Mouse (Mus musculus) forebrain, embryonic 16.5 days (tissue): ENCODE results near the gene Mmgt2. TPM values are rescaled to one million over a fixed set of nuclear protein-coding genes. Genes with fewer than 3 reads are reported as not detected.

Source experiments
- ATAC-seq: fragments of 200-750 bp; cut with Nextera tagmentation; 2 replicates; pipeline ENCODE4 v1.8.0; 2017; ENCODE audit warnings: mild to moderate bottlenecking, moderate library complexity
- H3K27ac ChIP-seq: fragments of 300-500 bp; sonication (generic); 2 replicates; pipeline ENCODE4 v1.5.1; 2014; ENCODE audit warnings: low read length, control low read depth
- H3K27me3 ChIP-seq: fragments of 300-500 bp; sonication (generic); replicated peaks from 2 replicates; pipeline ENCODE4 v1.6.1; 2014; ENCODE audit warnings: low read length; ENCODE audit not compliant: control insufficient read depth, insufficient read depth
- H3K36me3 ChIP-seq: fragments of 300-500 bp; sonication (generic); 2 replicates; pipeline ENCODE4 v1.6.1; 2014; ENCODE audit not compliant: control insufficient read depth, insufficient read depth
- H3K4me1 ChIP-seq: fragments of 300-500 bp; sonication (generic); replicated peaks from 2 replicates; pipeline ENCODE4 v1.6.1; 2014; ENCODE audit warnings: low read length; ENCODE audit not compliant: control insufficient read depth, insufficient read depth
- H3K4me2 ChIP-seq: fragments of 300-500 bp; sonication (generic); 2 replicates; pipeline ENCODE4 v1.6.1; 2014; ENCODE audit warnings: mild to moderate bottlenecking, low read length, control low read depth
- H3K4me3 ChIP-seq: fragments of 300-500 bp; sonication (generic); replicated peaks from 2 replicates; pipeline ENCODE4 v1.5.1; 2014; ENCODE audit warnings: mild to moderate bottlenecking, low read length, control low read depth
- H3K9ac ChIP-seq: fragments of 300-500 bp; sonication (generic); replicated peaks from 2 replicates; pipeline ENCODE4 v1.6.1; 2014; ENCODE audit warnings: low read depth, low read length, control low read depth
- H3K9me3 ChIP-seq: fragments of 300-500 bp; sonication (generic); 2 replicates; pipeline ENCODE4 v1.6.1; 2016; ENCODE audit warnings: low read length; ENCODE audit not compliant: control insufficient read depth
- WGBS: fragments of 180-500 bp; shearing (Covaris S2); extraction: QIAGEN DNeasy Blood & Tissue Kit; methylation state at CpG from one replicate; pipeline ENCODE4 v1.1.7; 2014; 5-methylcytosine and 5-hydroxymethylcytosine counted together
- polyA plus RNA-seq: library from polyadenylated mRNA; unstranded; fragments of >200 nt; fragmentation: Nextera tagmentation; extraction: Ambion mirVana; gene quantifications from 2 replicates; pipeline ENCODE4 v1.2.1, GENCODE M21; 2015

Mmgt2 gene
- polyA plus RNA-seq, 1 experiment from 2014 or later, result 28.5 TPM

DNA sequence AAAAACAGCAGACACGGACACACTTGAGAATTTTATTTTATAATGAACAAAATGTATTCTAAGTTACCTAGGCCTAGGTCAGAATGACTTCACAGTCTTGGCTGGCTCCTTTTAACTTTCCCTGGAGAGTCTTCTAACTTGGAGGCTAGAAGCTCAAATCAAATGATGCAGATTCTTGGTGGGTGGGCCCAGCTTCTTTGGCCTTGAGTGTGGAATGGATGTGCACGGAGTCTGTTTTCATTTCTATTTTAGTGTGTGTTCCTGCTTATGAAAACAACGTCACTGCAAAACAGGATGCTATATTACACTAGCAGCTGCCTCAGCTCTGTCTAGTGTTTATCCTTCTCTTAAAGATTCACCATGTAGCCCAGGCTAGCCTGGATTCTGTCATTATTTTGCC, 13.1 kb upstream of the Mmgt2 start:
- Histone ChIP-seq H3K9me3 (no peaks in the 10 kb centered on the region), H3K9ac (no peak overlapping the region), H3K27me3 (no peaks in the 10 kb centered on the region), H3K4me3 (no peak overlapping the region), H3K27ac (no peak overlapping the region), H3K4me2 (no peak overlapping the region), H3K36me3 (no peaks in the 10 kb centered on the region), H3K4me1 (peaks cover 12% of the 10 kb centered on the region)
- no peak for ATAC-seq
- 81% methylated on average over 3 of the region's 3 CpGs for WGBS

DNA sequence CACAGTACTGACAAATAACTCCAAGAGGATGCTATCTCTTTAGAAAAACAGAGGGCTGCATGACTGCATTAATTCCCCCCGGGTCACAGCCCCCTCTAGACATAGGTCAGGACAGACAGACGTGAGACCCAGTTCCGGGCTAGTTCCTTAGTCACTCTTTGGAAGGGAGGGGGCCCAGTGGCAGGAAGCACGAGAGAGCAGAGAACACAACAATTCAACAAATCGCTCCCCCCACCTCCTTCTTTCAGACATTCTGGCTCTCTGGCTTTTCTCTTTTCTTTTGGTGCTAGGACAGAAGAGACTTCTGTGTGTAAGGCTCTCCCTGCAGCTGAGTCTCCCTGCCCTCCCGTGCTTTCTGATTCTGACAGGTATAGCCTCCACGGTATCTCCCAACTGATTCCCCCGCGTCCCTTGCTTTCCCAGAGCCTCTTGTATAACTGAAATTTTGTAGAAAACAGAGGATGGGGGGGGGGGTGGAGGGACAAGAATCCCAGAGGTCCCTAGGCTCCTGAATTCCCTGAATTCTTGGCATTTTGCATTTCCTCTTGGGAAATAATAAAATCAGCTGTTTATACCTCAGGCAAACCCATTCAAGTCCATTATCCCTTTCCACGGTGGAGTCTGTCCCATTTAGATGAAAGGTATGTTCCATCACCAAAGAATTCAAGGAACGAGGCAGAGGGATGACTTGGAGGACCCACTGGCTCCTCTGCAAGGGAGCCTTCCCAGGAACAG, 12.2 kb upstream of the Mmgt2 start:
- Histone ChIP-seq H3K4me3 (no peak overlapping the region), H3K9me3 (no peaks in the 10 kb centered on the region), H3K27me3 (no peaks in the 10 kb centered on the region), H3K4me2 (no peak overlapping the region), H3K9ac (no peak overlapping the region), H3K36me3 (no peaks in the 10 kb centered on the region), H3K27ac (no peak overlapping the region), H3K4me1 (peaks cover 3% of the 10 kb centered on the region; the same call in 1 of the 2 replicates)
- ATAC-seq, result no peak
- 65% methylated on average over 11 of the region's 11 CpGs for WGBS

DNA sequence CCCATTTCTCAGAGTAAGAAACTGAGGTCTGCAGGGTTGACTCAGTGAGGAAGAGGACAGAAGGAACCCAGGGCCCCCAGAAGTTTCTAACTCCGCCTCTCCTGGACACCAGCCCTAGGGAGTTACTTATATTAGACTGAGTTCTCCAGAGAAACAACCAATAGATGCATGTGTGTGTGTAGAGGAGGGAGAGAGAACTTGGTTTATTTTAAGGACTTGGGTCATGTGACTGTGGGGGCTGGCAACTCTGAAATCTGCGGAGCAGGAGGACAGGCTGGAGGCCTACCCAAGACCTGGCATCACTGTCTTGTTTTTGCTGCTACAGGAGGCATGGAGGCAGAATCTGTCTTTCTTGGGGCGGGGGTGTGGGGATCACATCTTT, 11.6 kb upstream of the Mmgt2 start:
- Histone ChIP-seq H3K4me2 (no peak overlapping the region), H3K27ac (no peak overlapping the region), H3K9me3 (no peaks in the 10 kb centered on the region), H3K4me3 (no peak overlapping the region), H3K4me1 (0 out of 2 replicates have a peak, but pooled peaks cover 2% of the 10 kb centered on the region), H3K27me3 (no peaks in the 10 kb centered on the region), H3K36me3 (no peaks in the 10 kb centered on the region), H3K9ac (no peak overlapping the region)
- no peak for ATAC-seq
- WGBS, result 83% methylated on average over 3 of the region's 3 CpGs

DNA sequence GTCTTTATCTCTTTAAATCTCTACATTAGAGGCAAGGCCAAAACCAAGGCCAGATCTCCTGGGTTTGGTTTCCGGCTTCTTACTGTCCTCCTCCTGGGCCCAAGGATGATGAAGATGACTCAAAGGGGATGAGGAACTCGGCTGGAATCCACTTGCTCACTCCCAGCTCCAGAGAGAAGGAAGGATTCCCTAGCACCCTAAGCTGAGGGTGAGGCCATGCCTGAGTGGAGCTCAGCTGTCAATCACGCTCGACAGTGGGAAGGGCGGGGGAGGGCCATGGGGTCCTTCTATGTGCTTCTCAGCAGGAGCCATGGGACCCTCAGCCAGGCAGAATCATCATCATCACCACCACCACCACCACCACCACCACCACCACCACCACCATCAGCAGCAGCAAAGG, 11.1 kb upstream of the Mmgt2 start:
- 84% methylated on average over 5 of the region's 5 CpGs for WGBS
- no peak overlapping the region for H3K4me3 ChIP-seq
- peaks cover 4% of the 10 kb centered on the region; the same call in 1 of the 2 replicates for H3K4me1 ChIP-seq
- no peaks in the 10 kb centered on the region for H3K36me3 ChIP-seq
- no peak for ATAC-seq
- H3K9me3 ChIP-seq, result no peaks in the 10 kb centered on the region
- H3K27me3 ChIP-seq, result no peaks in the 10 kb centered on the region
- no peak overlapping the region for H3K4me2 ChIP-seq
- H3K27ac ChIP-seq, result no peak overlapping the region
- no peak overlapping the region for H3K9ac ChIP-seq

DNA sequence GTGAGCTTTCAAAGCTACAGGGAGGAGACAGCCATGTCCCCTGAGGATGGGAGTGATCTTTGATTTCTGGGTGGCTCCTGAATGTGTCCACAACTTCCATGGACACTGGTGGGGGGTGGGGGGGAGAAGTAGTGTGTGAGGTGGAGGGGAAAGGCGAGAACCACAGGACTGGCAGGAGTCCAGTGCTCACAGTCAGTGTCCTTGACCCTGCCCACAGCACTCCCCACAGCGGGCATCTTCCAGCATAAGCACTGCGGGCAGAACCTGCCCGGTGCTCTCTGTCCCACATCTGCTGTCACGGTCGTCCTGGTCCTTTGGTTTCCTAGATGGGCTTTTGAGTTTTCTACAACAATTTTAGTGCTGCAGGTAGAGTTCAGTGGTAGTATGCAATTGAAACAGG, 10.7 kb upstream of the Mmgt2 start:
- Histone ChIP-seq H3K27ac (no peak overlapping the region), H3K36me3 (no peaks in the 10 kb centered on the region), H3K4me3 (no peak overlapping the region), H3K4me1 (peaks cover 6% of the 10 kb centered on the region; the same call in 1 of the 2 replicates), H3K4me2 (no peak overlapping the region), H3K9me3 (no peaks in the 10 kb centered on the region), H3K27me3 (no peaks in the 10 kb centered on the region), H3K9ac (no peak overlapping the region)
- ATAC-seq, result no peak
- WGBS, result 83% methylated on average over 6 of the region's 6 CpGs

- Histone ChIP-seq H3K9me3 (no peaks in the 10 kb centered on the region), H3K4me3 (no peak overlapping the region), H3K4me2 (no peak overlapping the region), H3K27me3 (no peaks in the 10 kb centered on the region), H3K9ac (no peak overlapping the region), H3K4me1 (peaks cover 8% of the 10 kb centered on the region; the same call in 1 of the 2 replicates), H3K36me3 (no peaks in the 10 kb centered on the region), H3K27ac (no peak overlapping the region)
- 89% methylated on average over 4 of the region's 4 CpGs for WGBS
- ATAC-seq, result no peak
These were observed 10.1 kb upstream of the Mmgt2 start for GRCm38 (mm10) chr11:62638402-62638801.

- Histone ChIP-seq H3K27ac (no peak overlapping the region), H3K27me3 (no peaks in the 10 kb centered on the region)
- WGBS, result 63% methylated on average over 3 of the region's 3 CpGs
These were observed 8.1 kb upstream of the Mmgt2 start for GRCm38 (mm10) chr11:62640378-62640777.

GRCm38 (mm10) chr11:62642023-62642844, 6.2 kb upstream of the Mmgt2 start:
- Histone ChIP-seq H3K4me2 (no peak overlapping the region), H3K4me3 (no peak overlapping the region), H3K4me1 (peaks cover 37% of the 10 kb centered on the region), H3K9ac (no peak overlapping the region), H3K27me3 (no peaks in the 10 kb centered on the region), H3K36me3 (no peaks in the 10 kb centered on the region), H3K9me3 (no peaks in the 10 kb centered on the region), H3K27ac (no peak overlapping the region)
- WGBS, result 41% methylated on average over 11 of the region's 11 CpGs
- ATAC-seq, result no peak

More at GRCm38 (mm10) chr11:62640378-62640777, 8.1 kb upstream of the Mmgt2 start:
- Histone ChIP-seq H3K9me3 (no peaks in the 10 kb centered on the region), H3K4me2 (no peak overlapping the region), H3K36me3 (no peaks in the 10 kb centered on the region), H3K4me3 (no peak overlapping the region), H3K4me1 (peaks cover 20% of the 10 kb centered on the region), H3K9ac (no peak overlapping the region)
- ATAC-seq, result no peak

GRCm38 (mm10) chr11:62643011-62643631, 5.3 kb upstream of the Mmgt2 start:
- Histone ChIP-seq H3K27me3 (no peaks in the 10 kb centered on the region), H3K27ac (no peak overlapping the region), H3K4me2 (no peak overlapping the region), H3K4me3 (no peak overlapping the region), H3K36me3 (no peaks in the 10 kb centered on the region), H3K9ac (no peak overlapping the region), H3K9me3 (no peaks in the 10 kb centered on the region), H3K4me1 (peaks cover 43% of the 10 kb centered on the region)
- no peak for ATAC-seq
- WGBS, result 53% methylated on average over 8 of the region's 8 CpGs
